Mouse (Mus musculus) midbrain, postnatal 0 days (tissue): Measurements from ENCODE around the gene Gm42791. TPM values are rescaled to one million over a fixed set of nuclear protein-coding genes. Genes with fewer than 3 reads are reported as not detected.

ENCODE experiments used
- ATAC-seq: fragments of 200-750 bp; cut with Nextera tagmentation; 2 replicates; pipeline ENCODE4 v1.8.0; 2017; ENCODE audit warnings: moderate number of reproducible peaks, mild to moderate bottlenecking, moderate TSS enrichment, moderate library complexity; ENCODE audit not compliant: low FRiP score
- DNase-seq: peaks from one replicate; pipeline ENCODE4 v3.0.0-alpha.2; 2015; ENCODE audit warnings: low spot score
- H3K27ac ChIP-seq: fragments of 300-500 bp; sonication (generic); 2 replicates; pipeline ENCODE4 v1.5.1; 2014; ENCODE audit warnings: low read depth, mild to moderate bottlenecking, low read length, mixed read lengths
- H3K27me3 ChIP-seq: fragments of 300-500 bp; sonication (generic); 2 replicates; pipeline ENCODE4 v1.6.1; 2014; ENCODE audit warnings: low read length, control low read depth, mixed read lengths; ENCODE audit not compliant: insufficient read depth
- H3K36me3 ChIP-seq: fragments of 300-500 bp; sonication (generic); 2 replicates; pipeline ENCODE4 v1.6.1; 2014; ENCODE audit warnings: low read length, control low read depth, mixed read lengths; ENCODE audit not compliant: insufficient read depth
- H3K4me1 ChIP-seq: fragments of 300-500 bp; sonication (generic); 2 replicates; pipeline ENCODE4 v1.6.1; 2014; ENCODE audit warnings: mild to moderate bottlenecking, control low read depth, antibody characterized with exemption, low read length, mixed read lengths; ENCODE audit not compliant: insufficient read depth
- H3K4me2 ChIP-seq: fragments of 300-500 bp; sonication (generic); 2 replicates; pipeline ENCODE4 v1.6.1; 2014; ENCODE audit warnings: low read depth, mild to moderate bottlenecking, low read length, mixed read lengths; ENCODE audit not compliant: poor library complexity, severe bottlenecking
- H3K4me3 ChIP-seq: fragments of 300-500 bp; sonication (generic); 2 replicates; pipeline ENCODE4 v1.5.1; 2014; ENCODE audit warnings: low read depth, mild to moderate bottlenecking, low read length, moderate library complexity
- H3K9ac ChIP-seq: fragments of 300-500 bp; sonication (generic); replicated peaks from 2 replicates; pipeline ENCODE4 v1.6.1; 2014; ENCODE audit warnings: mild to moderate bottlenecking, low read length, moderate library complexity, mixed read lengths; ENCODE audit not compliant: poor library complexity, severe bottlenecking
- H3K9me3 ChIP-seq: fragments of 300-500 bp; sonication (generic); 2 replicates; pipeline ENCODE4 v1.6.1; 2016; ENCODE audit warnings: low read length, control low read depth
- CTCF ChIP-seq: IDR thresholded peaks from 2 replicates; pipeline ENCODE4 v1.5.1; 2016; ENCODE audit warnings: antibody characterized with exemption, mild to moderate bottlenecking
- WGBS: fragments of 180-500 bp; shearing (Covaris S2); extraction: QIAGEN DNeasy Blood & Tissue Kit; methylation state at CpG from one replicate; pipeline ENCODE4 v1.1.7; 2014; 5-methylcytosine and 5-hydroxymethylcytosine counted together
- polyA plus RNA-seq: library from polyadenylated mRNA; unstranded; fragments of >200 nt; fragmentation: Nextera tagmentation; extraction: Ambion mirVana; gene quantifications from 2 replicates; pipeline ENCODE4 v1.2.1, GENCODE M21; 2015
- total RNA-seq: library from RNA; depleted of rRNA; stranded (reverse); fragments of >200 nt; gene quantifications from 2 replicates; pipeline ENCODE4 v1.2.3, GENCODE M21; 2014; rRNA removed

Gene Gm42791
- total and polyA plus RNA-seq, 2 experiments from 2014 or later: 3.1 TPM; not detected in 1

DNA sequence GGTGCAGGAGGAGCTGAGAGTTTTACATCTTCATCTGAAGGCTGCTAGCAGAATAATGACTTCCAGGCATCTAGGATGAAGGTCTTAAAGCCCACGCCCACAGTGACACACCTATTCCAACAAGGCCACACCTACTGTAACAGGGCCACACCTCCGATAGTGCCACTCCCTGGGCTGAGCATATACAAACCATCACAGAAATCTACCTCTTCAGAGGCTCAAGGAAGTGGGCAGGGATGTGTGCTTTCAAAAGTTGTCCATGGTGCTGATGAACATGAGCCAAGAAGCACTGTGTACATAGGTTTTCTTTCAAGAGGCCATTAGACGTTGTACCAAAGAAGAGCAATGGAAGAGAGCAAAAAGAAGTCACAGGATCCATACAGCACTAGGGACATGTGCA lies 137.4 kb downstream of the Gm42791 start:
- ATAC-seq (no peak), DNase-seq (no peak)
- Histone ChIP-seq H3K27me3 (no peaks in the 10 kb centered on the region), H3K4me2 (no peak overlapping the region), H3K4me1 (peaks cover 11% of the 10 kb centered on the region; the same call in 1 of the 2 replicates), H3K9ac (no peak overlapping the region), H3K4me3 (no peak overlapping the region), H3K27ac (no peak overlapping the region), H3K36me3 (no peaks in the 10 kb centered on the region), H3K9me3 (no peaks in the 10 kb centered on the region)
- TF ChIP-seq CTCF: no peak
- 92% methylated on average over 3 of the region's 3 CpGs for WGBS

DNA sequence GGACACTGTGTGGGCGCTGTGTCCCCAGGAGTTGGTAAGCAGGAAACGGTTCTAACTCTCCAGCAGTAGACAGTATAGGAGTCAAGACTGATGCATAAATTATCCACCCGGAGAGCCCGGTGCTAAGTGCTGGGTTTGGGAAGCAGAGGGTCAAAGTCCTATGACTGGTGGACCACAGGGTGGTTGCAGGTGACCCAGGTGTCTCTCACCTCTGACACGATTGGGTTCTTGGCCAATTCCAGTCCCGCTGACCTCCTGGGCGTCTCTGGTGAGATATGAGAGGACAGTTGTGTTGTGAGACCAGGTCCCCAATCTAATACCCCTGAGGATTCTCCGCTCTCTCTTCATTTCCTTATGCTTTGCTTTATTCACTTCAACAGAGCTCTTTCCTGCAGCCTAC lies 139.9 kb downstream of the Gm42791 start:
- Histone ChIP-seq H3K4me3 (no peak overlapping the region), H3K9ac (no peak overlapping the region), H3K27ac (0 out of 2 replicates have a peak overlapping the region, but pooled peaks have one; percentile 18), H3K4me1 (peaks cover 11% of the 10 kb centered on the region; the same call in 1 of the 2 replicates), H3K27me3 (no peaks in the 10 kb centered on the region), H3K36me3 (no peaks in the 10 kb centered on the region), H3K9me3 (no peaks in the 10 kb centered on the region), H3K4me2 (no peak overlapping the region)
- no peak for TF ChIP-seq CTCF
- ATAC-seq (no peak), DNase-seq (no peak)
- WGBS: 78% methylated on average over 8 of the region's 8 CpGs

DNA sequence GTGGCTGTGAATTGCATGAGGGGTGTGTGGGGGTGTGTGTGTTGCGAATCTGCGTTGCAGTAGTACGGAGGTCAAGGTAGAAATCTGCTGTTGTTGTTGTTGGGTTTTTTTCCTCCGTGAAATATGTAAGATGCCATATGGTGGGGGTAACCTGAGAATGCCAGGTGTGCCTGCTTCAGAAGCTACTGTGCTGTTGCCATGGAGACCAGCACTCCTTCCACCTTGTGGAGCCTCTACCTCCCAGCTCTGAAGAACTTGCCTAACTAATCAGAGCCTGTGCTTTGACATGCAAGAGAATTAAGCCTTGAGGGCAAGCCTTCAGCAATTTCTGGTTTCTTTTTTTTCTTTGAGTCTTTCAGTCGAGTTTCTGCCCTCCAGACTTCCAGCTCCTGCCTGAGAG lies 140.8 kb downstream of the Gm42791 start:
- no peak overlapping the region for H3K9ac ChIP-seq

DNA sequence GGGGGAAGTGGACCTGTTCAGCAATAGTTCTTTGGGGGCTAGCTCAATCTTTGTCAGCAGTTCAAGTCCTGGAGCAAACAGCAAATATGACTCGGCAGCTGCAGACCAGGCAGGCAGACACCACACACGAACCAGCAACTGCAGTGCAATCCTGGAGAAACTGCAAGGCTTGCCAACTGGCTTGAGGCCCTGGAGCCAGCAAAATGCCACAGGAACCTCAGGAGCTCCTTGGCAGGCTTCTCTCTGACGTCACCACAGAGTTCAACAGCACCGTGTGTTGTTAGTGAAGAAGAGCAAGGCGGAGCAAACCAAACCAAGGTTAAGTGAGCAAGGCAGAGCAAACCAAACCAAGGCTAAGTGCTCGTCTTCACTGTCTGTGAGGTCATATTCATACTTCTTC lies 145.4 kb downstream of the Gm42791 start:
- no peak for ATAC-seq
- H3K36me3 ChIP-seq: no peaks in the 10 kb centered on the region
- DNase-seq: no peak
- H3K27ac ChIP-seq: no peak overlapping the region
- H3K4me2 ChIP-seq: no peak overlapping the region
- peaks cover 3% of the 10 kb centered on the region; the same call in 1 of the 2 replicates for H3K4me1 ChIP-seq
- no peaks in the 10 kb centered on the region for H3K9me3 ChIP-seq
- no peak for TF ChIP-seq CTCF
- H3K27me3 ChIP-seq: no peaks in the 10 kb centered on the region
- no peak overlapping the region for H3K4me3 ChIP-seq
- WGBS: 89% methylated on average over 6 of the region's 6 CpGs
- H3K9ac ChIP-seq: no peak overlapping the region

More for the DNA sequence above, 140.8 kb downstream of the Gm42791 start:
- no peak for ATAC-seq
- no peaks in the 10 kb centered on the region for H3K36me3 ChIP-seq
- H3K27ac ChIP-seq: peak overlapping the region; percentile 62
- TF ChIP-seq CTCF: no peak
- H3K9me3 ChIP-seq: no peaks in the 10 kb centered on the region
- H3K27me3 ChIP-seq: no peaks in the 10 kb centered on the region
- H3K4me3 ChIP-seq: no peak overlapping the region
- 32% methylated on average over 5 of the region's 5 CpGs for WGBS
- peak; percentile 78 for DNase-seq
- H3K4me2 ChIP-seq: 0 out of 2 replicates have a peak overlapping the region, but pooled peaks have one; percentile 6
- H3K4me1 ChIP-seq: peaks cover 11% of the 10 kb centered on the region; the same call in 1 of the 2 replicates

DNA sequence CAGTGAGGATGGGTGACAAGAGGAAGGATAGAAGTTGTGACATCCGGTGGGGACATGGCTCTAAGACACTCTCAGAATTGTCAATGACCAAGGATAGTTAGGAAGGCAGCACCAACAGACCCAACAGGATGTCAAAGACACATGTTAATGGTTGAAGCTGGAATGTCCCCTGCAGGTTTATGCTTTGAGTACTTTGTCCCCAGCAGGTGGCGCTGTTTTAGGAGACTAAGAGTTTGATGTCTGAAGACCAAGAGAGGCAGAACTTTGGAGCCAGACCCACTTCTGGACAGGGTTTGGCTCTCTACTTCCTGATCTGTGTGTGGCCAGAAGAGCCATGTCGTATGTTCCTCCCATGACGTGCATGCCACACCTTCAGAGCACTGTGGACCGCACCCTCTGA lies 147.9 kb downstream of the Gm42791 start:
- Histone ChIP-seq H3K36me3 (no peaks in the 10 kb centered on the region), H3K4me3 (no peak overlapping the region), H3K9me3 (no peaks in the 10 kb centered on the region), H3K27me3 (no peaks in the 10 kb centered on the region), H3K27ac (no peak overlapping the region), H3K9ac (no peak overlapping the region), H3K4me1 (no peaks in the 10 kb centered on the region), H3K4me2 (no peak overlapping the region)
- 97% methylated on average over 5 of the region's 5 CpGs for WGBS
- no peak for DNase-seq
- TF ChIP-seq CTCF: peak; percentile 49
- ATAC-seq: no peak

Other genes starting within 250 kb of the Gm42791 start
- 38.0 and 51.1 TPM in 2 replicates for gene Katnal1, start 65.8 kb downstream of the Gm42791 start, total RNA-seq
- 23.6 and 31.4 TPM in 2 replicates for gene Katnal1, start 65.8 kb downstream of the Gm42791 start, polyA plus RNA-seq
- gene Uspl1, start 189.2 kb upstream of the Gm42791 start, total RNA-seq: 48.1 and 50.9 TPM in 2 replicates
- 43.0 and 47.0 TPM in 2 replicates for gene Uspl1, start 189.2 kb upstream of the Gm42791 start, polyA plus RNA-seq
- gene Hmgb1, start 189.3 kb upstream of the Gm42791 start, total RNA-seq: 171 and 252 TPM in 2 replicates
- gene Hmgb1, start 189.3 kb upstream of the Gm42791 start, polyA plus RNA-seq: 603 and 756 TPM in 2 replicates